Mouse (Mus musculus) testis, postnatal 10 days (tissue): ENCODE results near the gene Safb2.

Experiments used
- DNase-seq: peaks from one replicate; pipeline ENCODE4 v3.0.0; 2021; ENCODE audit warnings: low spot score

Gene Safb2

GRCm38 (mm10) chr17:56609452-56610171, 25.2 kb upstream of the Safb2 start, which contains the start of gene 2410015M20Rik:
TSS of gene 2410015M20Rik (minus strand) at chr17:56609771.
- DNase-seq: peak; percentile 93

GRCm38 (mm10) chr17:56608699-56609098, 24.3 kb upstream of the Safb2 start:
- no peak for DNase-seq

GRCm38 (mm10) chr17:56607521-56608062, 23.2 kb upstream of the Safb2 start:
- no peak for DNase-seq

- DNase-seq: no peak
These were observed 21.0 kb upstream of the Safb2 start for GRCm38 (mm10) chr17:56605431-56605830.

GRCm38 (mm10) chr17:56604422-56604821, 20.0 kb upstream of the Safb2 start:
- no peak for DNase-seq

- no peak for DNase-seq
These were observed 19.6 kb upstream of the Safb2 start for GRCm38 (mm10) chr17:56604070-56604380.

- no peak for DNase-seq
These were observed 19.0 kb upstream of the Safb2 start for GRCm38 (mm10) chr17:56603186-56604069.

- no peak for DNase-seq
These were observed 9.3 kb upstream of the Safb2 start for GRCm38 (mm10) chr17:56593527-56594271.

GRCm38 (mm10) chr17:56592553-56592952, 8.2 kb upstream of the Safb2 start:
- DNase-seq: no peak

GRCm38 (mm10) chr17:56588921-56589320, 4.5 kb upstream of the Safb2 start:
- no peak for DNase-seq

GRCm38 (mm10) chr17:56587773-56588172, 3.4 kb upstream of the Safb2 start:
- DNase-seq: no peak

GRCm38 (mm10) chr17:56585171-56585821, 911 bp upstream of the Safb2 start:
- DNase-seq: peak; percentile 73

GRCm38 (mm10) chr17:56583611-56584256, 651 bp downstream of the Safb2 start:
- peak; percentile 66 for DNase-seq

GRCm38 (mm10) chr17:56583071-56583470, 1.3 kb downstream of the Safb2 start:
- no peak for DNase-seq

- no peak for DNase-seq
These were observed 11.4 kb downstream of the Safb2 start for GRCm38 (mm10) chr17:56572939-56573338.

GRCm38 (mm10) chr17:56572154-56572553, 12.2 kb downstream of the Safb2 start:
- peak; percentile 73 for DNase-seq

GRCm38 (mm10) chr17:56570287-56570686, 14.1 kb downstream of the Safb2 start:
- no peak for DNase-seq

GRCm38 (mm10) chr17:56567370-56567769, 17.0 kb downstream of the Safb2 start:
- DNase-seq: no peak

GRCm38 (mm10) chr17:56566918-56567317, 17.5 kb downstream of the Safb2 start:
- DNase-seq: no peak

GRCm38 (mm10) chr17:56566293-56566692, 18.1 kb downstream of the Safb2 start:
- DNase-seq: peak; percentile 65

- no peak for DNase-seq
These were observed 22.5 kb downstream of the Safb2 start for GRCm38 (mm10) chr17:56561866-56562265.
